Mouse (Mus musculus) adrenal gland, postnatal 0 days (tissue): ENCODE results near the gene 1700019N19Rik. TPM values are rescaled to one million over a fixed set of nuclear protein-coding genes. Genes with fewer than 3 reads are reported as not detected.

ENCODE experiments used
- polyA plus RNA-seq: library from polyadenylated mRNA; unstranded; fragments of >200 nt; fragmentation: Nextera tagmentation; extraction: Ambion mirVana; gene quantifications from 2 replicates; pipeline ENCODE4 v1.2.1, GENCODE M21; 2015

The 1700019N19Rik gene
- polyA plus RNA-seq, result not detected in 2 replicates

DNA sequence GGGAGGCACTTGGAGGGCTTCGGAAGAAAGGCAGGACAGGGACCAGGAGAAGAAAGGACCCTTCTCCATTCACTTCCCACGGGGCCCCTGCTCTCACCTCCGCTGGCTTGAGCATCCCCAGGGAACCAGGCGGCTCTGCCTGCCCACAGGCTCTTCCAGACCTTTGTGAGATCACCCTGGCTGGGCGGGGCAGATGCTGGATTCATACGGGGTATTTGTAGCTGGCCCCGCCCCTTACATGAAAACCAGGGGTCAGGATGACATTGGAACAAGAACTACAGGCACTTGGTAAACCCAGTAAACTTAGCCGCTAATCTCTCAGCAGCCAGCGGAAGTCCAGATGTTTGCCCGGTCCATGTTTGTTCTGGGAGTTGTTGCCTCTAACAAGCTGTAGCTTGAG lies at the start of gene 1700019N19Rik:
TSS of gene 1700019N19Rik (minus strand) at position 178 of the 400 bp plus-strand sequence.

GRCm38 (mm10) chr19:58759423-58759822 lies 34.8 kb downstream of the 1700019N19Rik start, which contains the start of gene Pnliprp2:
Pnliprp2 (plus strand) TSS chr19:58759719.

Other genes starting within 250 kb of the 1700019N19Rik start
- gene Pnlip, start 142.0 kb downstream of the 1700019N19Rik start, polyA plus RNA-seq, result not detected in 2 replicates
- gene Pnliprp1, start 65.6 kb downstream of the 1700019N19Rik start, polyA plus RNA-seq, result not detected in 2 replicates
- gene Pnliprp2, start 34.7 kb downstream of the 1700019N19Rik start, polyA plus RNA-seq, result not detected in 2 replicates
- gene Eno4, start 149.0 kb upstream of the 1700019N19Rik start, polyA plus RNA-seq, result 0.37 TPM in 1 of 2 replicates, not detected in the other
- 16.5 and 17.7 TPM in 2 replicates for gene Hspa12a, start 149.2 kb upstream of the 1700019N19Rik start, polyA plus RNA-seq